Mouse (Mus musculus) liver, postnatal 0 days (tissue): Measurements from ENCODE around the gene Tcf21. TPM values are rescaled to one million over a fixed set of nuclear protein-coding genes. Genes with fewer than 3 reads are reported as not detected.

Experiments
- ATAC-seq: fragments of 200-750 bp; cut with Nextera tagmentation; 2 replicates; pipeline ENCODE4 v1.8.0; 2017; ENCODE audit warnings: mild to moderate bottlenecking, moderate library complexity
- DNase-seq: peaks from one replicate; pipeline ENCODE4 v3.0.0-alpha.2; 2016
- H3K27ac ChIP-seq: fragments of 300-500 bp; sonication (generic); 2 replicates; pipeline ENCODE4 v1.5.1; 2014; ENCODE audit warnings: antibody characterized with exemption, moderate library complexity, mild to moderate bottlenecking, low read depth
- H3K27me3 ChIP-seq: fragments of 300-500 bp; sonication (generic); 2 replicates; pipeline ENCODE4 v1.6.1; 2014; ENCODE audit warnings: low read length, control low read depth, mixed read lengths; ENCODE audit not compliant: insufficient read depth
- H3K36me3 ChIP-seq: fragments of 300-500 bp; sonication (generic); replicated peaks from 2 replicates; pipeline ENCODE4 v1.6.1; 2014; ENCODE audit warnings: mild to moderate bottlenecking, control low read depth, low read length, moderate library complexity, mixed read lengths; ENCODE audit not compliant: insufficient read depth
- H3K4me1 ChIP-seq: fragments of 300-500 bp; sonication (generic); 2 replicates; pipeline ENCODE4 v1.6.1; 2014; ENCODE audit warnings: antibody characterized with exemption, mild to moderate bottlenecking, control low read depth; ENCODE audit not compliant: insufficient read depth
- H3K4me2 ChIP-seq: fragments of 300-500 bp; sonication (generic); 2 replicates; pipeline ENCODE4 v1.6.1; 2014; ENCODE audit warnings: low read depth, mild to moderate bottlenecking, low read length, moderate library complexity, mixed read lengths
- H3K4me3 ChIP-seq: fragments of 300-500 bp; sonication (generic); 2 replicates; pipeline ENCODE4 v1.5.1; 2014; ENCODE audit warnings: low read depth, low read length
- H3K9ac ChIP-seq: fragments of 300-500 bp; sonication (generic); replicated peaks from 2 replicates; pipeline ENCODE4 v1.6.1; 2014; ENCODE audit warnings: mild to moderate bottlenecking, moderate library complexity
- H3K9me3 ChIP-seq: fragments of 300-500 bp; sonication (generic); 2 replicates; pipeline ENCODE4 v1.6.1; 2016; ENCODE audit warnings: mild to moderate bottlenecking, control low read depth, low read length, mixed read lengths
- CTCF ChIP-seq: sonication (generic); IDR thresholded peaks from 2 replicates; pipeline ENCODE4 v1.5.1; 2016; ENCODE audit warnings: antibody characterized with exemption, low read depth
- EP300 ChIP-seq: IDR thresholded peaks from 2 replicates; pipeline ENCODE4 v1.6.1; 2016; ENCODE audit warnings: antibody characterized with exemption, low read depth, mild to moderate bottlenecking
- WGBS: fragments of 180-500 bp; shearing (Covaris S2); extraction: QIAGEN DNeasy Blood & Tissue Kit; methylation state at CpG from one replicate; pipeline ENCODE4 v1.1.7; 2014; ENCODE audit not compliant: insufficient replicate concordance; 5-methylcytosine and 5-hydroxymethylcytosine counted together
- polyA plus RNA-seq: library from polyadenylated mRNA; unstranded; fragments of >200 nt; fragmentation: Nextera tagmentation; extraction: Ambion mirVana; gene quantifications from 2 replicates; pipeline ENCODE4 v1.2.1, GENCODE M21; 2015

The Tcf21 gene
- polyA plus RNA-seq, 1 experiment from 2014 or later, result 12.9 TPM

DNA sequence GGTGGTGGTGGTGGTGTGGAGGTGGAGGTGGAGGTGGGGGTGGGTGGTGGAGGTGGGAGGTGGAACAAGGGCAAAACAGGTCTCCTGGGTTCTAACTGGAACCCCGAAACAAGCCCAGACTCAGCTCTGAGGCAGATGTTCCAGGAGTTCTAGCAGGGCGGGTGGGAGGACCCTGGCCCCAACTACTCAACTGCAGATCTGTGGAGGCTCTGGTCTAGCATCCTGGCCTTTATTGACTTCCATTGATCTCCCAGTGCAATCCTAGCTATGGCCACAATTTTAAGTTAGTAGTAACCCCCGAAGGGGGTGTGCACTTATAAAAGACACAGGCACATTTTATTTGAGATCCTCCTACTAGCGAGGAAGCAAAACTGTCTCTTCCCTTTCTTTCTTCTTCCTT is 2.0 kb downstream of the Tcf21 start:
- no peaks in the 10 kb centered on the region for H3K9me3 ChIP-seq
- no peaks in the 10 kb centered on the region for H3K4me1 ChIP-seq
- DNase-seq (no peak), ATAC-seq (no peak)
- peak overlapping the region; percentile 17; the same call in 1 of the 2 replicates for H3K4me3 ChIP-seq
- WGBS, result 8% methylated on average over 4 of the region's 4 CpGs
- no peak overlapping the region; the same call in 1 of the 2 replicates for H3K27ac ChIP-seq
- H3K27me3 ChIP-seq, result peaks cover 68% of the 10 kb centered on the region
- no peak overlapping the region for H3K4me2 ChIP-seq
- TF ChIP-seq CTCF, result no peak
- no peak for TF ChIP-seq EP300
- H3K36me3 ChIP-seq, result no peaks in the 10 kb centered on the region
- H3K9ac ChIP-seq, result no peak overlapping the region

DNA sequence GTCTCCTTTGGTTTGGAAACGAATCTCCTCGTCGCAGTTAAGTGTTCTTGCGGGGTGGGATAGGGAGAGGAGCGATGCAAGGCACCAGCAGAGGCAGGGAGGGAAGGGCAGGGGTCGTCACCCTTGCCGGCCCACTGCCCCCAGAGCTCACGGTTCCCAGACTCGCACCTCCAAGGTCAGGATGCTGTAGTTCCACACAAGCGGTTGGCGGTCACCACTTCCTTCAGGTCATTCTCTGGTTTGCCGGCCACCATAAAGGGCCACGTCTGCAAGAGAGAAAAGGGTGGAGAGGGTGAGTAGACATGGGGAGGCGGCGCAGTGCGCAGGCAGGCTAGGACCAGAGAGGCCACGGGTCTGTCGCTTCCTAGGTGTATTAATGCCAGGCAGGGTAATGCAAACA is 2.4 kb downstream of the Tcf21 start:
- TF ChIP-seq EP300 (no peak), CTCF (no peak)
- no peak overlapping the region for H3K4me2 ChIP-seq
- peak overlapping the region; percentile 17; the same call in 1 of the 2 replicates for H3K4me3 ChIP-seq
- 2% methylated on average over 18 of the region's 18 CpGs for WGBS
- no peaks in the 10 kb centered on the region for H3K9me3 ChIP-seq
- ATAC-seq (no peak), DNase-seq (no peak)
- no peaks in the 10 kb centered on the region for H3K36me3 ChIP-seq
- no peak overlapping the region for H3K9ac ChIP-seq
- H3K4me1 ChIP-seq, result no peaks in the 10 kb centered on the region
- no peak overlapping the region; the same call in 1 of the 2 replicates for H3K27ac ChIP-seq
- peaks cover 68% of the 10 kb centered on the region for H3K27me3 ChIP-seq

DNA sequence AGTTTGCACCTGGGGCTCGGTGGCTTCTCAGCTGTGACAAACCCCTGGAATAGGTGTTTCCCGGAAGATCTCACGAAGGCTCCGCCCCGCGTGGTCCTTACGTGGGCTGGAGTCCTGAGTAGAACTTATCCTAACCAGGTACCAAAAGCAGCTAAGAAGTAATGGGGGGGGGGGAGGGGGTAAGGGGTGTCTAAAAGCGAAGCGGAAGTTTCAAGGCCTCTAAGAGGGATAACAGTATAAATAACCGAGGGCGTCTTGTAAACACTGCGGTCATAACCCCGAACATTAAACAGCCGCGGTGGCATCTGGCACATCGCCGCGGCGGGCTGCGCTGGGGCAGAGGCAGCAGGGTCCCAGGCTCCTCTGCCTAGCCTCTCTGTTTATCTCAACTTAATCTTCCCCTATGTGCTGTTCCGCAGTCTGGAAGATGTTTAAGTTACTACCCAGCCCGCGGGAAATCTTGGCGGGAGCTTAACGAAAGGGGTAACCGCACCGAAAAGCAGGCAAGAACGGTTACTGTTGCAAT is 3.7 kb downstream of the Tcf21 start:
- Histone ChIP-seq H3K27me3 (peaks cover 80% of the 10 kb centered on the region), H3K27ac (no peak overlapping the region), H3K36me3 (no peaks in the 10 kb centered on the region), H3K9ac (no peak overlapping the region), H3K4me1 (no peaks in the 10 kb centered on the region), H3K4me2 (peak overlapping the region; percentile 22; the same call in 1 of the 2 replicates), H3K9me3 (no peaks in the 10 kb centered on the region), H3K4me3 (0 out of 2 replicates have a peak overlapping the region, but pooled peaks have one; percentile 19)
- no peak for ATAC-seq
- DNase-seq, result no peak
- WGBS, result under 1% methylated on average over 27 of the region's 28 CpGs
- TF ChIP-seq CTCF (no peak), EP300 (no peak)

DNA sequence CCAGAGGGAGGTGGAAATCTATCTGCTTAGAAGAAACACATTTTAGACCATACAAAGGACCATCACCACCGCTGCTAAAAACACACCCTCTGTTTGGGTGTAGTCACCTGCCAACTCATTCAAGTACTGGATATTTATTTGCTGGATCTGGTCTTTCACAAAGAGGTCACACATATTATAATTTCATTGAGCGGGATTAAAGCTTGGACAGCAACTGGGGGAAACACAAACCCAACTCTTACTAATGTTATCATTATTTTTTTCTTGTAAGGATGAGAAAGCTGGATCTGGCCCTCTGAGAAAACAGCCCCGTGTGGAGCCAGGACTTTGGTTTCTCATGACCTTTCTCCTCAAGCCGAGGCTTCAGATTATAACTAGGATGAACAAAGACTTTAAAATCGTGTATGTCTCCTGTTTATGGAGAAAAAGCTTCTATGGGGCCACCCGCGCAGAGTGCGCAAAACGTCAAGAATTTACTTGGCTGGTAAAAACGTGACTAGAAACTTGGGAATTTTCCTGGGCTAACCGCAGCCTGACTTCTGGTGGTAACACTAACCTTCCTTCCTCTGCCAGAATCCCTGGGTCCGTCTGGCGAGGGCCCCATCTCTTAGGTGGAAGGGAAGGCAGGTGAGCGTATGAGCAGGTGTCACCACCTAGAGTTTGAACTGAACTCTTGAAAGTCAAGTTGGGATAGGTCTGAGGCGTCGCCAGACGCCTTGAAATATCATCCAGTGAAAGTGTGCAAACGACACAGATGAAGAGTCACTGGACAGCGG is 4.3 kb downstream of the Tcf21 start:
- DNase-seq (no peak), ATAC-seq (no peak)
- Histone ChIP-seq H3K27ac (no peak overlapping the region), H3K4me2 (no peak overlapping the region), H3K9me3 (no peaks in the 10 kb centered on the region), H3K4me3 (no peak overlapping the region), H3K9ac (no peak overlapping the region), H3K36me3 (no peaks in the 10 kb centered on the region), H3K27me3 (peaks cover 76% of the 10 kb centered on the region), H3K4me1 (no peaks in the 10 kb centered on the region)
- TF ChIP-seq CTCF (no peak), EP300 (no peak)
- WGBS, result 5% methylated on average over 19 of the region's 19 CpGs

DNA sequence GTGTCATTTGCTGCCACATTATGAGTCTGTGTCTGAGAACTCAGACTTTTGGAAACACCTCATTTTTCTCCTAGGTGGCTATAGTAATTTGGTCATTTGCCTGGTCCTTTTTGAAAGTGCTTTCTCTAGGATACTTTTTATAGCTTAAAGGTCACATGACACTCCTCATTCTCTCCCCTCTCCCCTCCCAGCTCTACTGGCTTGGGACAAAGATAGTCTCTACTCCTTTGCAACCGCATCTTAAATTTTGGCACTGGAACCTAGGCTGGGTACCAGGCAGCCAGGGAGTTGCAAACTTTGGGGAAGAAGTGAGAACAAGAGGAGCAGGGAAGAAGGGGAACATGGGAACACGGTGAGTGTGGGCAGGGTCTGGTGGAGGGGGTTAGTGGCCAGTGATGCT is 5.2 kb downstream of the Tcf21 start:
- no peak overlapping the region for H3K27ac ChIP-seq
- H3K27me3 ChIP-seq, result peaks cover 68% of the 10 kb centered on the region
- no peak for ATAC-seq
- 0% methylated on average over 2 of the region's 2 CpGs for WGBS
- DNase-seq, result no peak
- H3K9me3 ChIP-seq, result no peaks in the 10 kb centered on the region
- TF ChIP-seq EP300 (no peak), CTCF (no peak)
- H3K4me1 ChIP-seq, result no peaks in the 10 kb centered on the region
- H3K4me2 ChIP-seq, result no peak overlapping the region
- no peak overlapping the region for H3K9ac ChIP-seq
- H3K36me3 ChIP-seq, result no peaks in the 10 kb centered on the region
- no peak overlapping the region for H3K4me3 ChIP-seq

DNA sequence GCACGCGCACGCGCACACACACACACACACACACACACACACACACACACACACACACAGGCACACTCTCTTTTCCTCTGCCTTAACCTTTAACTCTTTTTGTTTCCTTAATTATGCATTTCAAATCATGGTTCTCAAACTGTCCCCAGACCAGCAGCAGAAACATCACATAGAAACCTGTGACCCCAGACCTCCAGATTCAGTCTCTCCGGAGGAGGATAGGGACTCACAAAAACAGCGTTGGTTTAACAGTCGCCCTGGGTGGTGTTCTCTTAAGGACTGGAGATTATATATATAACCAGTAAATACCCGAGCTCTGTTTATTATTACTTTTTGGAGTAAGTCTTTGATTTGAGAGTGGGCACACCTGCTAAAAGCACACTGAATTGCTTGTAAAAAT is 5.7 kb downstream of the Tcf21 start:
- no peak for DNase-seq
- Histone ChIP-seq H3K4me2 (no peak overlapping the region), H3K36me3 (no peaks in the 10 kb centered on the region), H3K9me3 (no peaks in the 10 kb centered on the region), H3K27ac (no peak overlapping the region), H3K4me3 (no peak overlapping the region), H3K27me3 (peaks cover 63% of the 10 kb centered on the region), H3K9ac (no peak overlapping the region), H3K4me1 (no peaks in the 10 kb centered on the region)
- no peak for ATAC-seq
- 2% methylated on average over 4 of the region's 8 CpGs for WGBS
- TF ChIP-seq CTCF (no peak), EP300 (no peak)
